ENCODE assay signal across 10 mouse cellular contexts in genomic region chr8:22209012-22209411, GRCm38 (mm10). TPM values are rescaled to one million over a fixed set of nuclear protein-coding genes. Genes with fewer than 3 reads are reported as not detected.
DNase-seq lines count a peak whose midpoint lies in the region; ATAC-seq lines count a peak whose summit lies in the region.
"Had no signal": no experiment of that assay in that cellular context is flagged by ENCODE, and none has a peak within 500 bp of the region (broad histone marks: within the 10 kb centered on the region; RNA-seq: fewer than 3 reads in every experiment).

No protein-coding gene starts in this region.

- peaks cover 15% of the 10 kb centered on the region for H3K36me3 ChIP-seq in heart, embryonic 11.5 days (ENCODE audit: control insufficient read depth, insufficient read depth, low read length)
- H3K36me3 ChIP-seq in liver, embryonic 13.5 days = peaks cover 15% of the 10 kb centered on the region
- H3K36me3 ChIP-seq in stomach, embryonic 14.5 days (ENCODE audit: control insufficient read depth, insufficient read depth, low read length) = peaks cover 36% of the 10 kb centered on the region
- peaks cover 76% of the 10 kb centered on the region for H3K36me3 ChIP-seq in midbrain, embryonic 10.5 days
- H3K36me3 ChIP-seq in forebrain, embryonic 13.5 days (ENCODE audit: poor library complexity, severe bottlenecking) = peaks cover 61% of the 10 kb centered on the region

- H3K27me3 ChIP-seq in heart, embryonic 11.5 days (ENCODE audit: control insufficient read depth, insufficient read depth, low read length) = no peaks in the 10 kb centered on the region
- H3K27me3 ChIP-seq in liver, embryonic 13.5 days = no peaks in the 10 kb centered on the region
- no peaks in the 10 kb centered on the region for H3K27me3 ChIP-seq in stomach, embryonic 14.5 days (ENCODE audit: control insufficient read depth, insufficient read depth, low read length)
- H3K27me3 ChIP-seq in midbrain, embryonic 10.5 days (ENCODE audit: low read depth, poor library complexity, severe bottlenecking) = no peaks in the 10 kb centered on the region
- H3K27me3 ChIP-seq in forebrain, embryonic 13.5 days = no peaks in the 10 kb centered on the region
- H3K27me3 ChIP-seq: embryonic facial prominence, embryonic 15.5 days had no signal

- H3K4me3 ChIP-seq in heart, embryonic 11.5 days (ENCODE audit: low read depth, low read length) = no peak overlapping the region
- H3K4me3 ChIP-seq in liver, embryonic 13.5 days (replicated peaks) = no peak overlapping the region
- no peak overlapping the region for H3K4me3 ChIP-seq in stomach, embryonic 14.5 days (ENCODE audit: low read depth, low read length)
- no peak overlapping the region for H3K4me3 ChIP-seq in midbrain, embryonic 10.5 days
- no peak overlapping the region for H3K4me3 ChIP-seq in forebrain, embryonic 13.5 days
- H3K4me3 ChIP-seq: embryonic facial prominence, embryonic 15.5 days; left cerebral cortex, adult 2 months had no signal

- peaks cover 11% of the 10 kb centered on the region for H3K4me1 ChIP-seq in heart, embryonic 11.5 days (ENCODE audit: control insufficient read depth, insufficient read depth, low read length)
- peaks cover 22% of the 10 kb centered on the region for H3K4me1 ChIP-seq in liver, embryonic 13.5 days (replicated peaks)
- H3K4me1 ChIP-seq in stomach, embryonic 14.5 days (ENCODE audit: control insufficient read depth, insufficient read depth, low read length) = no peaks in the 10 kb centered on the region
- no peaks in the 10 kb centered on the region for H3K4me1 ChIP-seq in midbrain, embryonic 10.5 days
- no peaks in the 10 kb centered on the region for H3K4me1 ChIP-seq in forebrain, embryonic 13.5 days
- H3K4me1 ChIP-seq: embryonic facial prominence, embryonic 15.5 days had no signal

- DNase-seq in kidney, adult 9 months = peak; percentile 13
- DNase-seq in kidney, adult 8-10 months = no peak
- DNase-seq in liver, embryonic 13.5 days = peak; percentile 41
- DNase-seq in midbrain, embryonic 10.5 days (ENCODE audit: low spot score) = no peak
- no peak for DNase-seq in gastrocnemius, postnatal 4 days (ENCODE audit: low spot score in 2 of 2)

- peak overlapping the region; percentile 14; the same call in 1 of the 2 replicates for H3K4me2 ChIP-seq in heart, embryonic 11.5 days
- no peak overlapping the region for H3K4me2 ChIP-seq in liver, embryonic 13.5 days
- no peak overlapping the region for H3K4me2 ChIP-seq in stomach, embryonic 14.5 days (replicated peaks; ENCODE audit: low read depth, low read length)
- no peak overlapping the region for H3K4me2 ChIP-seq in forebrain, embryonic 13.5 days
- H3K4me2 ChIP-seq: embryonic facial prominence, embryonic 15.5 days had no signal

- peak overlapping the region; percentile 54 for H3K9ac ChIP-seq in heart, embryonic 11.5 days (ENCODE audit: low read depth, low read length)
- no peak overlapping the region for H3K9ac ChIP-seq in liver, embryonic 13.5 days
- no peak overlapping the region for H3K9ac ChIP-seq in stomach, embryonic 14.5 days (replicated peaks; ENCODE audit: low read depth, low read length)
- no peak overlapping the region for H3K9ac ChIP-seq in forebrain, embryonic 13.5 days
- H3K9ac ChIP-seq: embryonic facial prominence, embryonic 15.5 days had no signal

- H3K27ac ChIP-seq in heart, embryonic 11.5 days (ENCODE audit: low read depth, low read length) = peak overlapping the region; percentile 62
- no peak overlapping the region for H3K27ac ChIP-seq in liver, embryonic 13.5 days
- peak overlapping the region; percentile 21; the same call in 1 of the 2 replicates for H3K27ac ChIP-seq in stomach, embryonic 14.5 days (ENCODE audit: low read length)
- H3K27ac ChIP-seq in midbrain, embryonic 10.5 days (replicated peaks) = no peak overlapping the region
- H3K27ac ChIP-seq in forebrain, embryonic 13.5 days = no peak overlapping the region
- H3K27ac ChIP-seq: embryonic facial prominence, embryonic 15.5 days; left cerebral cortex, adult 2 months had no signal

- H3K9me3 ChIP-seq in heart, embryonic 11.5 days (replicated peaks; ENCODE audit: control insufficient read depth, low read length) = no peaks in the 10 kb centered on the region
- H3K9me3 ChIP-seq in liver, embryonic 13.5 days (replicated peaks) = no peaks in the 10 kb centered on the region
- H3K9me3 ChIP-seq in stomach, embryonic 14.5 days (ENCODE audit: control insufficient read depth, low read depth, low read length) = no peaks in the 10 kb centered on the region
- no peaks in the 10 kb centered on the region for H3K9me3 ChIP-seq in midbrain, embryonic 10.5 days (replicated peaks)
- H3K9me3 ChIP-seq in forebrain, embryonic 13.5 days (replicated peaks) = no peaks in the 10 kb centered on the region
- H3K9me3 ChIP-seq: embryonic facial prominence, embryonic 15.5 days had no signal

- ATAC-seq in heart, embryonic 11.5 days (replicated peaks; ENCODE audit: insufficient number of reproducible peaks, low FRiP score, low TSS enrichment) = peak; percentile 81
- peak; percentile 82 for ATAC-seq in liver, embryonic 13.5 days (ENCODE audit: low read depth)
- peak; percentile 84 for ATAC-seq in stomach, embryonic 14.5 days (ENCODE audit: insufficient number of reproducible peaks, insufficient read depth, low FRiP score, low read depth)
- no peak for ATAC-seq in forebrain, embryonic 13.5 days

- 15% methylated on average over 5 of the region's 5 CpGs for WGBS in heart, embryonic 11.5 days (ENCODE audit: insufficient replicate concordance)
- WGBS in liver, embryonic 13.5 days (ENCODE audit: insufficient replicate concordance) = 4% methylated on average over 5 of the region's 5 CpGs
- 20% methylated on average over 5 of the region's 5 CpGs for WGBS in stomach, embryonic 14.5 days
- WGBS in midbrain, embryonic 10.5 days = 66% methylated on average over 5 of the region's 5 CpGs
- 59% methylated on average over 5 of the region's 5 CpGs for WGBS in forebrain, embryonic 13.5 days

RNA-seq across cellular contexts. Expression of gene Vps36, which starts 16.4 kb away (rescaled TPM):
- polyA plus RNA-seq in heart, embryonic 11.5 days (2014; fragmentation: Nextera tagmentation; extraction: Ambion mirVana) = 27.7 and 29.6 TPM in 2 replicates
- 11.5 and 12.9 TPM in 2 replicates for polyA plus RNA-seq in liver, embryonic 13.5 days (2015; fragmentation: Nextera tagmentation; extraction: Ambion mirVana)
- 57.4 and 60.0 TPM in 2 replicates for polyA plus RNA-seq in stomach, embryonic 14.5 days (2014; fragmentation: Nextera tagmentation; extraction: Ambion mirVana)
- polyA plus RNA-seq in midbrain, embryonic 10.5 days (2016; fragmentation: Nextera tagmentation; extraction: Ambion mirVana) = 42.3 and 42.6 TPM in 2 replicates
- polyA plus RNA-seq in forebrain, embryonic 13.5 days (2015; fragmentation: Nextera tagmentation; extraction: Ambion mirVana) = 43.2 and 44.3 TPM in 2 replicates
- 10 to 100 TPM; 24.3 to 24.6 TPM for total RNA-seq in gastrocnemius, postnatal 4 days (2021)

RNA-seq across cellular contexts. Expression of gene Thsd1, which starts 18.1 kb away (rescaled TPM):
- 14.4 and 15.8 TPM in 2 replicates for polyA plus RNA-seq in heart, embryonic 11.5 days (2014; fragmentation: Nextera tagmentation; extraction: Ambion mirVana)
- 1.5 and 2.3 TPM in 2 replicates for polyA plus RNA-seq in liver, embryonic 13.5 days (2015; fragmentation: Nextera tagmentation; extraction: Ambion mirVana)
- 9.4 and 10.8 TPM in 2 replicates for polyA plus RNA-seq in stomach, embryonic 14.5 days (2014; fragmentation: Nextera tagmentation; extraction: Ambion mirVana)
- 9.3 and 9.9 TPM in 2 replicates for polyA plus RNA-seq in midbrain, embryonic 10.5 days (2016; fragmentation: Nextera tagmentation; extraction: Ambion mirVana)
- polyA plus RNA-seq in forebrain, embryonic 13.5 days (2015; fragmentation: Nextera tagmentation; extraction: Ambion mirVana) = 5.9 and 6.6 TPM in 2 replicates
- 1 to 10 TPM; 8.1 to 8.7 TPM for total RNA-seq in gastrocnemius, postnatal 4 days (2021)

RNA-seq across cellular contexts. Expression of gene Ckap2, which starts 23.4 kb away (rescaled TPM):
- polyA plus RNA-seq in heart, embryonic 11.5 days (2014; fragmentation: Nextera tagmentation; extraction: Ambion mirVana) = 37.4 and 37.6 TPM in 2 replicates
- 22.2 and 28.5 TPM in 2 replicates for polyA plus RNA-seq in liver, embryonic 13.5 days (2015; fragmentation: Nextera tagmentation; extraction: Ambion mirVana)
- 61.5 and 62.0 TPM in 2 replicates for polyA plus RNA-seq in stomach, embryonic 14.5 days (2014; fragmentation: Nextera tagmentation; extraction: Ambion mirVana)
- 60.3 and 61.3 TPM in 2 replicates for polyA plus RNA-seq in midbrain, embryonic 10.5 days (2016; fragmentation: Nextera tagmentation; extraction: Ambion mirVana)
- 49.3 and 51.4 TPM in 2 replicates for polyA plus RNA-seq in forebrain, embryonic 13.5 days (2015; fragmentation: Nextera tagmentation; extraction: Ambion mirVana)
- 10 to 100 TPM; 15.6 to 16.4 TPM for total RNA-seq in gastrocnemius, postnatal 4 days (2021)

RNA-seq across cellular contexts. Expression of gene Nek3, which starts 42.8 kb away (rescaled TPM):
- polyA plus RNA-seq in heart, embryonic 11.5 days (2014; fragmentation: Nextera tagmentation; extraction: Ambion mirVana) = 5.8 and 7.8 TPM in 2 replicates
- 1.5 and 1.7 TPM in 2 replicates for polyA plus RNA-seq in liver, embryonic 13.5 days (2015; fragmentation: Nextera tagmentation; extraction: Ambion mirVana)
- polyA plus RNA-seq in stomach, embryonic 14.5 days (2014; fragmentation: Nextera tagmentation; extraction: Ambion mirVana) = 7.0 and 10.7 TPM in 2 replicates
- polyA plus RNA-seq in midbrain, embryonic 10.5 days (2016; fragmentation: Nextera tagmentation; extraction: Ambion mirVana) = 7.7 and 8.2 TPM in 2 replicates
- polyA plus RNA-seq in forebrain, embryonic 13.5 days (2015; fragmentation: Nextera tagmentation; extraction: Ambion mirVana) = 7.0 and 7.2 TPM in 2 replicates
- total RNA-seq in gastrocnemius, postnatal 4 days (2021) = 1 to 10 TPM; 3.5 to 3.6 TPM

Comparison
In these comparisons a context has a peak if more than half of its experiments do, and no peak if none do; other contexts are left out.
1. DNase-seq: peak in kidney, adult 9 months (single experiment) and liver, embryonic 13.5 days (single experiment); none in kidney, adult 8-10 months (0 of 2), midbrain, embryonic 10.5 days (single experiment) and gastrocnemius, postnatal 4 days (0 of 2).
2. H3K27ac ChIP-seq: peak in heart, embryonic 11.5 days (single experiment) and stomach, embryonic 14.5 days (single experiment); none in liver, embryonic 13.5 days (single experiment), midbrain, embryonic 10.5 days (single experiment) and forebrain, embryonic 13.5 days (single experiment).